Mouse (Mus musculus) limb, embryonic 12.5 days (tissue): ENCODE measurements around the gene Kdelr1. TPM values are rescaled to one million over a fixed set of nuclear protein-coding genes. Genes with fewer than 3 reads are reported as not detected.

Source experiments
- ATAC-seq: fragments of 200-750 bp; cut with Nextera tagmentation; 2 replicates; pipeline ENCODE4 v1.8.0; 2017; ENCODE audit warnings: low read depth, moderate TSS enrichment; ENCODE audit not compliant: insufficient number of reproducible peaks, insufficient read depth, low FRiP score, low TSS enrichment
- H3K27ac ChIP-seq: fragments of 300-500 bp; sonication (generic); 2 replicates; pipeline ENCODE4 v1.5.1; 2016; ENCODE audit warnings: mild to moderate bottlenecking, moderate library complexity
- H3K27me3 ChIP-seq: fragments of 300-500 bp; sonication (generic); 2 replicates; pipeline ENCODE4 v1.6.1; 2016; ENCODE audit warnings: mild to moderate bottlenecking, moderate library complexity
- H3K36me3 ChIP-seq: fragments of 300-500 bp; sonication (generic); 2 replicates; pipeline ENCODE4 v1.6.1; 2016; ENCODE audit warnings: mild to moderate bottlenecking, moderate library complexity
- H3K4me1 ChIP-seq: fragments of 300-500 bp; sonication (generic); replicated peaks from 2 replicates; pipeline ENCODE4 v1.6.1; 2016
- H3K4me2 ChIP-seq: fragments of 300-500 bp; sonication (generic); 2 replicates; pipeline ENCODE4 v1.6.1; 2016; ENCODE audit warnings: mild to moderate bottlenecking, moderate library complexity
- H3K4me3 ChIP-seq: fragments of 300-500 bp; sonication (generic); replicated peaks from 2 replicates; pipeline ENCODE4 v1.5.1; 2016; ENCODE audit warnings: mild to moderate bottlenecking
- H3K9ac ChIP-seq: fragments of 300-500 bp; sonication (generic); replicated peaks from 2 replicates; pipeline ENCODE4 v1.6.1; 2016; ENCODE audit warnings: mild to moderate bottlenecking, moderate library complexity
- H3K9me3 ChIP-seq: fragments of 300-500 bp; sonication (generic); 2 replicates; pipeline ENCODE4 v1.6.1; 2016; ENCODE audit warnings: mild to moderate bottlenecking, moderate library complexity
- WGBS: fragments of 180-500 bp; shearing (Covaris S2); methylation state at CpG from one replicate; pipeline ENCODE4 v1.1.7; 2016; 5-methylcytosine and 5-hydroxymethylcytosine counted together
- polyA plus RNA-seq: library from polyadenylated mRNA; unstranded; fragments of >200 nt; fragmentation: Nextera tagmentation; extraction: Ambion mirVana; gene quantifications from 2 replicates; pipeline ENCODE4 v1.2.1, GENCODE M21; 2016

Kdelr1 gene
- polyA plus RNA-seq, 1 experiment from 2014 or later: 65.6 TPM

DNA sequence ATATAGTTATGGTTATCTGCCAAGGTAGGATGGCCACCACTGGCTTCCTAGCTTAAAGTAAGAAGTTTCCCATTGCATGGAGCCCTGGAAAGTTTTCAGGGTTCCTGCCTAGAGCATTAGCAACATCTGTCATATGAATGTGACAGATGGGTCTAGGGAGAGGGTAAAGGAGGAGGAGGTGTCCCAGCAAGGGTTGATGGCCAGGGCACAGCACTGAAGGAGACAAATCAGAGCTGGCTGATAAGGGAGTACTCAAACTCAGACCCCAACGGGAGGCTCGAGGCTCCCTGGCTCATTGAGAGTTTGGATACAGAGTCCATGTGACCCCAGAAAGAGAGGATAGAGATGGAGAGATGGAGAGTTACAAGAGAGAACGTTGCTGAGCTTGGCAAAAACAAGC, 21.9 kb upstream of the Kdelr1 start:
- H3K27me3 ChIP-seq: peaks cover 19% of the 10 kb centered on the region; the same call in 1 of the 2 replicates
- H3K9me3 ChIP-seq: no peaks in the 10 kb centered on the region
- no peak overlapping the region for H3K4me3 ChIP-seq
- H3K27ac ChIP-seq: no peak overlapping the region
- no peak overlapping the region for H3K4me2 ChIP-seq
- no peaks in the 10 kb centered on the region; the same call in 1 of the 2 replicates for H3K4me1 ChIP-seq
- WGBS: 68% methylated on average over 3 of the region's 3 CpGs
- no peak for ATAC-seq
- H3K9ac ChIP-seq: no peak overlapping the region
- H3K36me3 ChIP-seq: no peaks in the 10 kb centered on the region

DNA sequence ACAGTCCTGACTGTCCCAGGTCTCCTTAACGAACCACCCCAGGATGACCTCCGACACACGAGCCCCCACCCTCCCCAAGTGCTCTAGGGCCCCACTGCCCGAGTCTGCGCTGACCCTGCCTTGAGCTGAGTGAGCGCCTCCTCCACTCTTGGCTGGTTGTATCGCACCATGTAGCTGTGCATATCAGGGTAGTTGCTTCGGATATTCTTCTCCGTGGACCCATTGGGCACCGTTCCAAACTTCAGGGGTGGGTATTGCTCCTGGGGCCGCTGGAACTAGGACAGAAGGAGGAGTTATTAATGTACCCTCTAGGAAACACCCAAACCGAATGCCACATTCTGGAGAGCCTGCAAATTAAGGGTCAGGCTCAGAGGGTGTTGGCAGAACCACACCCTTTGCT, 19.5 kb upstream of the Kdelr1 start:
- ATAC-seq: no peak
- 79% methylated on average over 12 of the region's 12 CpGs for WGBS
- Histone ChIP-seq H3K4me3 (no peak overlapping the region), H3K9me3 (no peaks in the 10 kb centered on the region), H3K9ac (no peak overlapping the region), H3K36me3 (no peaks in the 10 kb centered on the region), H3K4me1 (peaks cover 14% of the 10 kb centered on the region), H3K27ac (no peak overlapping the region), H3K4me2 (no peak overlapping the region), H3K27me3 (peaks cover 37% of the 10 kb centered on the region)

- WGBS: 2% methylated on average over 30 of the region's 30 CpGs
- Histone ChIP-seq H3K4me3 (peak overlapping the region; percentile 39), H3K27ac (no peak overlapping the region), H3K27me3 (peaks cover 68% of the 10 kb centered on the region), H3K4me1 (peaks cover 22% of the 10 kb centered on the region), H3K9ac (peak overlapping the region; percentile 37; the same call in 1 of the 2 replicates), H3K36me3 (no peaks in the 10 kb centered on the region), H3K4me2 (peak overlapping the region; percentile 65), H3K9me3 (no peaks in the 10 kb centered on the region)
- ATAC-seq: peak; percentile 56
Observed at GRCm38 (mm10) chr7:45856950-45857901, 15.3 kb upstream of the Kdelr1 start.

GRCm38 (mm10) chr7:45859008-45859407, 13.6 kb upstream of the Kdelr1 start:
- peaks cover 22% of the 10 kb centered on the region for H3K4me1 ChIP-seq
- H3K36me3 ChIP-seq: no peaks in the 10 kb centered on the region
- no peak overlapping the region for H3K4me3 ChIP-seq
- H3K27me3 ChIP-seq: peaks cover 71% of the 10 kb centered on the region
- no peak for ATAC-seq
- H3K9ac ChIP-seq: no peak overlapping the region
- H3K4me2 ChIP-seq: no peak overlapping the region
- no peaks in the 10 kb centered on the region for H3K9me3 ChIP-seq
- 47% methylated on average over 4 of the region's 4 CpGs for WGBS
- H3K27ac ChIP-seq: no peak overlapping the region

- no peaks in the 10 kb centered on the region for H3K36me3 ChIP-seq
- no peak for ATAC-seq
- H3K4me1 ChIP-seq: peaks cover 20% of the 10 kb centered on the region
- no peak overlapping the region for H3K9ac ChIP-seq
- H3K4me2 ChIP-seq: no peak overlapping the region
- no peaks in the 10 kb centered on the region for H3K9me3 ChIP-seq
- peaks cover 59% of the 10 kb centered on the region for H3K27me3 ChIP-seq
- H3K4me3 ChIP-seq: no peak overlapping the region
- no peak overlapping the region for H3K27ac ChIP-seq
- 88% methylated on average over 7 of the region's 7 CpGs for WGBS
Observed at GRCm38 (mm10) chr7:45862804-45863203, 9.8 kb upstream of the Kdelr1 start.

DNA sequence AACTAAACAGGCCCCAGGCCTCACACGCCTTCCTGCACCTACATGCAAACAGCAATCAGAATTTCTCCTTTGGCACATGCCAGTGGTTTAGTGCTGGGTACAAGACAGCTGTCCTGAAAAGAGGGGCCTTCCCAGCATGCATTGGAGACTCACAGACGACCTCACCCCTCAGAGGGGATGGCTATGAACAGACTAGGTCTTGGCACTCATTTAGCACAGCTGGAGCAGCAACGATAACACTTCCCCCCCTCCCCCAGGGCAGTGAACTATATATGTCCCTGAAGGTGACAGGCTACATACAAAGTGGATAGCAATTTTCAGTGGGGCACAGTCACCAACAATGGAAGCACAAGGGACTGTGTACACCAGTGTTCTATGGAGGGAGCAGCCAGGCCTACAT, 8.1 kb upstream of the Kdelr1 start:
- no peaks in the 10 kb centered on the region for H3K9me3 ChIP-seq
- no peak overlapping the region for H3K4me3 ChIP-seq
- H3K27me3 ChIP-seq: peaks cover 59% of the 10 kb centered on the region
- no peak overlapping the region for H3K9ac ChIP-seq
- no peak overlapping the region for H3K27ac ChIP-seq
- WGBS: 63% methylated on average over 3 of the region's 3 CpGs
- H3K36me3 ChIP-seq: no peaks in the 10 kb centered on the region
- no peak overlapping the region for H3K4me2 ChIP-seq
- no peak for ATAC-seq
- H3K4me1 ChIP-seq: peaks cover 29% of the 10 kb centered on the region

DNA sequence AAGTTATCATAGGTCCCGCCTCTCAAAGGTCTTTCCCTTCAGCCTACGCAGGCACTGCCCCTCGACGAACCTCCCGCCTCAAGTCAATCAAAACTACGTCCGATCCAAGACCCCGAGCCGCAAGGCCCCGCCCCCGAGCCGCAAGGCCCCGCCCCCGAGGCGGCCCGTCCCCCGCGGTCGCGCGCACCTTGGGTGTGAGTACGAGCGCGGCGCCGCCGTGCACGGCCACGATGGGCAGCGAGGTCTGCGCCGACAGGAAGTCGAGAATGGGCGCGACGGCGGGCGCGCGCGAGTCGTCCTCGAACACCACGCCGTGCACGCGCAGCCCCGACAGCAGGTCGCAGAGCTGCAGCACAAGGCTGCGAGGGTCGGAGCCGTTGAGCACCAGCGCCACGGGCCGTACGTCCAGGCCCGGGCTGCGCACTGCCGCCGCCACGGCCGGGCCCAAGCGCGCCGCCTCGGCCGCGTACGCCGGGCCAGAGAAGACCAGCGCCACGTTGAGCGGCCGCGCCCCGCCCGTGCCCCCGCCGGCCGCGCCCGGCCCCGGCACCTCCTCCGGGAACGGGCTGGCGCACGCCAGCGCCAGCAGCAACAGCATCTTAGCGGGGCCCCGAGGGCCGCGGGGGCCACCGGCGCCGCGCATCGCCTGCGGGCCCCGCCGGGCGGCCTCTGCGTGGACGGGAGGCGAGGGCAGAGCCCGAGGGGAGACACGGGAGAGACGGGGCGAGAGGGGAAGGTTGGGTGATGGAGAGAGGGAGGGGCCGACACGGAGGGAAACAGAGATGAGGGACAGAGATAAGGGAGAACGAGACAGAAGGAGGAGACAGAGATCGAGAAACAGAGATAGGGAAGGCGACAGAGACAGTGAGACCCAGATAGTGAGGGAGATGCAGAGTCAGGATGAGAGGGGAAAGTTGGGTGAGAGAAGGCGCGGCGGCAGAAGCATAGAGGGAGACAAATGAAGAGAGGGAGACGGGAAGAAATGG, 6.4 kb upstream of the Kdelr1 start:
- no peak overlapping the region for H3K27ac ChIP-seq
- H3K4me1 ChIP-seq: peaks cover 41% of the 10 kb centered on the region
- peak overlapping the region; percentile 81 for H3K4me2 ChIP-seq
- peak; percentile 54; the same call in 1 of the 2 replicates for ATAC-seq
- H3K9ac ChIP-seq: peak overlapping the region; percentile 88
- H3K27me3 ChIP-seq: peaks cover 60% of the 10 kb centered on the region
- peak overlapping the region; percentile 73 for H3K4me3 ChIP-seq
- WGBS: 1% methylated on average over 102 of the region's 117 CpGs
- no peaks in the 10 kb centered on the region for H3K36me3 ChIP-seq
- H3K9me3 ChIP-seq: no peaks in the 10 kb centered on the region

DNA sequence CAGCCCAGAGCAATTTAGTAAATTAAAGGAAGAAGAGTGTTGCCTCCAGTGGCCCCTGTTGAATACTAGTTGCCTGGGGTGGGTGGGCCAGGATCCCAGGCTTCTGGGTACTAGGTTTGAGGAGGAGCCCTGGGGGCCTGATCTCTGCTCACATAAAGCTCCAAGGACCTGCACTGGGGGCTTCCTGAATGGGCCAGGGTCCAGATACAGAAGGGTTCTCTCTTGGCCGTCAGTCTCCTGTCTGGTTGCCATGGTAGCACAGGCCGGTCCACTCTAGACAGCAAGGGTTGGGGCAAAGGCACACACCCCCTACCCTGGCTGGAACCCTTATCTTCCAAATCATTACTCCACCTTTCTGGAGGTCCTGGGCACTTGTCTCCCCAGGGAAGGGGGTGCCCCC, 4.7 kb upstream of the Kdelr1 start:
- Histone ChIP-seq H3K27me3 (peaks cover 61% of the 10 kb centered on the region), H3K9ac (no peak overlapping the region), H3K27ac (no peak overlapping the region), H3K4me3 (no peak overlapping the region), H3K9me3 (no peaks in the 10 kb centered on the region), H3K4me2 (no peak overlapping the region; the same call in 1 of the 2 replicates), H3K36me3 (no peaks in the 10 kb centered on the region), H3K4me1 (peaks cover 41% of the 10 kb centered on the region)
- no peak for ATAC-seq
- 34% methylated on average over 2 of the region's 2 CpGs for WGBS

DNA sequence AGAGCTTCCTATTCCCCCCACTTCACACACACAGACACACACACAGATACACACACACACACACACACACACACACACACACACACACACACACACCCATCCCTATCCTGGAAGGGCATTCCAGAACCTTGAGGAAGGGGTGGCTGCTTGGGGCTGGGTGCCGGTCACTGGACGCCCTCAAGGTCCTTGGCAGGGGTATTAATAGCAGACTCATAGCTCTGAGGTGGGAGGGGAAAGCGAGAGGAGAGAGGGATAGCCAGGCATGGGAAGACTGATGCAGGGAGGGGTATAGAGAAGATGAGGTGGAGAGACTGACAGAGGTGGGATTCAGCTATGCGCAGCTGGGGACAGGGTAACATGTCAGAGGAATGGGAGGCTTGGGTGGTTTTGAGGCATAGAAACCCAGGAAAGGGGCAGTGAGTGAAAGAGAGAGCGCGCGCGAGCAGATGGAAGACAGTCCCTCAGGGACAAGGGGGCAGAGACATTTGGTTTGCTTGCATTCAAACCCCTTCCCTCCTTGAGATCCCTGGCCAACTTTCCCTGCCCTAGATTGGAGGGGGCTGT, 3.4 kb upstream of the Kdelr1 start:
- Histone ChIP-seq H3K27me3 (peaks cover 61% of the 10 kb centered on the region), H3K4me2 (peak overlapping the region; percentile 65), H3K9ac (peak overlapping the region; percentile 38), H3K4me1 (peaks cover 48% of the 10 kb centered on the region), H3K36me3 (peaks cover 4% of the 10 kb centered on the region), H3K27ac (no peak overlapping the region), H3K4me3 (peak overlapping the region; percentile 34), H3K9me3 (no peaks in the 10 kb centered on the region)
- no peak for ATAC-seq
- WGBS: 9% methylated on average over 8 of the region's 8 CpGs

DNA sequence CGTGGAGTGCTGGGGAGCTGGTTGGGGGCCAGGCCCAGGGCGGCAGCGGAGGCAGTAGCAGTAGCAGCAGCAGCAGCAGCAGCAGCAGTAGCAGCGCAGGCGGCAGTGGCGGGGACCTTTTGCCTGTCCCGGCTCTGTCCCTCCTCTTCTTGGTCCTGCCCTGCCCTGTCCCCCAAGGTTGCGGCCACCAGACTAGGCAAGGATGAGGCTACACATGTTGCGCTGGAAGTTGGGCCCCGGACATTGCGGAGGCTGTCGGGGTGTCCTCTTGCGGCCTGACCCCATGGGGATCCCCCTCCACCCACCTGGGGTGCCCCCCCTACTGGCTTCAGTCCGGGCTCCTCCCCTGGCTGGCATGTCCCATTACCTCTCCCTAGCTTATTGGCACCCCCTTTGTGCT, 2.8 kb upstream of the Kdelr1 start:
- Histone ChIP-seq H3K9ac (peak overlapping the region; percentile 38), H3K27me3 (peaks cover 61% of the 10 kb centered on the region), H3K9me3 (no peaks in the 10 kb centered on the region), H3K4me2 (peak overlapping the region; percentile 65), H3K4me3 (peak overlapping the region; percentile 34), H3K27ac (no peak overlapping the region), H3K4me1 (peaks cover 54% of the 10 kb centered on the region), H3K36me3 (peaks cover 9% of the 10 kb centered on the region)
- WGBS: 3% methylated on average over 14 of the region's 14 CpGs
- no peak for ATAC-seq
